Mouse (Mus musculus) left cerebral cortex, adult 18-20 months (tissue): ENCODE data around the gene Actl7a. TPM values are rescaled to one million over a fixed set of nuclear protein-coding genes. Genes with fewer than 3 reads are reported as not detected.
A peak's percentile ranks its signal among the peaks of the same experiment; 100 is the strongest.

Experiments used
- DNase-seq, 2 experiments: peaks; one replicate each; pipeline ENCODE4 v3.0.0; 2021 to 2022; ENCODE audit warnings: low spot score in 2 of 2, mixed read lengths in 1 of 2
- total RNA-seq, 2 experiments: library from RNA; stranded (reverse); gene quantifications; 2 replicates each; pipeline ENCODE4 v1.2.3; 2021

Actl7a gene
- total RNA-seq, 2 experiments from 2014 or later: not detected

DNA sequence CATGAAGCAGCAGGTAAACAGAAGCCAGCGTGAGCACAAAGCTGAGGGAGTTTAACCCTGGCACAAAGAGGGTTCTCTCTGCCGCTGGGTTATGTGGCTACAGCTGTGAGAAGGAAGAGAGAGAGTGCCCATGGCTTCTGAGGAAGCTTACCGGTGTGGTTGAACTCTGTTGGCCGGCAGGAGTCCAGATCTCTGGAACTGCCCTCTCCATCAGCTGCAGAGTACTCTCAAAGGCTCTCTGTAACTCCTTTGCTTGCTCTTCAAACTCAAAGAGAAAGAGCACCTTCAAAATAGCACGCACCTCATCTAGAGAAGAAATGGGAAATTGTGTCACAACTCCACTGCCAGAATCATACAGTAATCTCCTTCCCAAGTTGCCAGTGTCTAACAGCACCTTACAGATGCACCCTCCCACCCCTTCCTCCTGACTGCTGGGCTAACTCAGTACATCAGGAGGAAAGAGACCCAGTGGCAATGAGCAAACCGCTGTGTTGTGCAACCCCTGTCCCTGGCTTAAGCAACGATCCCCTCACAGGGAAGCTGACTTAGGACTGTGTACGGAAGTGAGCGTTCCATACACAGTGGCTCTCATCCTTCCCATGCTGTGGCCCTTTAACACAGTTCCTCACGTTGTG, 13.9 kb downstream of the Actl7a start:
- no peak for DNase-seq

- DNase-seq: no peak
These were observed 14.5 kb downstream of the Actl7a start for GRCm38 (mm10) chr4:56757693-56758092.

GRCm38 (mm10) chr4:56767861-56768284, 24.7 kb downstream of the Actl7a start:
- peak in 1 of 2 experiments; percentile 19 for DNase-seq

- DNase-seq: no peak
These were observed 25.7 kb downstream of the Actl7a start for GRCm38 (mm10) chr4:56768913-56769312.

- no peak for DNase-seq
These were observed 27.9 kb downstream of the Actl7a start for GRCm38 (mm10) chr4:56771065-56771464.

DNA sequence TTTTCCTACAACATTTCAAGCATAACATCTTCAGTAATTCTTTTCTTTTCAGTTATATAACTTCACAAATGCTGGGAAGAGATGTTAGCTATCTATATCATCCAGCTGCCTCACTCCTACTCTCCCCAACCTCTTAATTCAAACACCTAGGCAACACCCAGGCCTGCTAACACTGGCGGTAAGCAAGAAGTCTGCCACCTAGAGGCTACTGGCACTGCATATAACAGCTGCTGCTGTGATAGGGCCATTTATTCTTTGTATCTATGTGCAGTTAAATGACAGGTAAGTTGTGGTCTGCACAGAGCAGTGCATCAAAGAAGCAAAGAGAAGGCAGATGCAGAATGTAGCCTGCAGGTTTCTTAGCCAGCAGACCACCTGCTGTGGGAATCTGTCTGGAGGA, 48.2 kb downstream of the Actl7a start:
- no peak for DNase-seq

Other genes starting within 250 kb of the Actl7a start
- gene Gm26657, start 3.3 kb upstream of the Actl7a start, total RNA-seq: not detected
- under 1 TPM in 1 of 2 experiments, not detected in 1; 0.40 TPM for gene Actl7b, start 2.0 kb upstream of the Actl7a start, total RNA-seq
- 10 to 100 TPM; 62.6 to 66.6 TPM for gene Elp1, start 58.9 kb downstream of the Actl7a start, total RNA-seq
- 10 to 100 TPM; 17.0 to 17.4 TPM for gene Fam206a, start 58.9 kb downstream of the Actl7a start, total RNA-seq
- 10 to 100 TPM; 17.9 to 18.1 TPM for gene Ctnnal1, start 121.8 kb downstream of the Actl7a start, total RNA-seq
- gene Tmem245, start 204.0 kb downstream of the Actl7a start, total RNA-seq: 10 to 100 TPM; 37.7 to 45.7 TPM
- 100 to 1,000 TPM; 209 to 220 TPM for gene Frrs1l, start 247.0 kb downstream of the Actl7a start, total RNA-seq